Mouse (Mus musculus): ENCODE measurements around the gene Hist2h2aa2. TPM values are rescaled to one million over a fixed set of nuclear protein-coding genes. Genes with fewer than 3 reads are reported as not detected.
"Not testable (repeated sequence)": the region's sequence is repeated elsewhere in the genome, so short reads cannot be mapped to it uniquely, and the experiment has no call there.

Hist2h2aa2 gene
- polyA plus RNA-seq, 1 experiment from 2014 or later = 49.8 TPM

DNA sequence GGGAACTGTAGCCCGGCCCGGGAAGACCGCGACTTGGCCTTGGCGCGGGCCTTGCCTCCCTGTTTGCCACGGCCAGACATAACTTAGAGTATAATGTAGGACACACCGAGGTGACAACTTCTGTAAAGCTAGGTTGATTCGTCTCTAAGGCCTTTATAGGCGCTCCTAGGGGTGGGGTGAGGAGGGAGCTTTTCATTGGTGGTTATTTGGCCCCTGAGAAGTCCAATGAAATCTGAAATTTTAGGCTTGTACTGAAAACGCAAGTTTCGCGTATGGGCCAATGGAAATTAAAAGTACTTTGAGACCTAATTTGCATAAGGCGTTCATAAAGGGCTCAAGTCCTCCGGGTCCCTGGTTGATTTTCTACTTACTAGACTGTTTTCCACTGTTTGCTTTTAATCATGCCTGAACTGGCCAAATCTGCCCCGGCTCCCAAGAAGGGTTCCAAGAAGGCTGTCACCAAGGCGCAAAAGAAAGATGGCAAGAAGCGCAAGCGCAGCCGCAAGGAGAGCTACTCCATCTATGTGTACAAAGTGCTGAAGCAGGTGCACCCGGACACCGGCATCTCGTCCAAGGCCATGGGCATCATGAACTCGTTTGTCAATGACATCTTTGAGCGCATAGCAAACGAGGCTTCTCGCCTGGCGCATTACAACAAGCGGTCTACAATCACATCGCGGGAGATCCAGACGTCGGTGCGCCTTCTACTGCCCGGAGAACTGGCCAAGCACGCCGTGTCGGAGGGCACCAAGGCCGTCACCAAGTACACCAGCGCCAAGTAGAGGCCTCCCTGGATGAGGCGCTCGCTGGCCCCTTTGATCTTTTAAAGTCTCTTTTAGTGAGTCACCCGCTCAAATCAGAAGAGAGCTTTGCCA is 19.1 kb downstream of the Hist2h2aa2 start, which contains the start of the genes Hist2h2ac and Hist2h2be:
Gene Hist2h2ac (minus strand): TSS at position 116 of the 875 bp plus-strand sequence.
Gene Hist2h2be (plus strand): TSS at position 355 of the 875 bp plus-strand sequence.
- ATAC-seq (replicated peaks; ENCODE audit: low FRiP score) (peak; percentile 93), DNase-seq (ENCODE audit: low spot score) (peak; percentile 85)
- under 1% methylated on average over 43 of the region's 43 CpGs for WGBS
- no peaks in the 10 kb centered on the region for H3K9me3 ChIP-seq (ENCODE audit: control insufficient read depth, low read length)
- peak within 1 kb of the TSS; percentile 84 for H3K9ac ChIP-seq (ENCODE audit: low read length)
- peak within 1 kb of the TSS; percentile 98 for H3K27ac ChIP-seq (ENCODE audit: low read depth, low read length)
- peak within 1 kb of the TSS; percentile 68 for H3K4me2 ChIP-seq (ENCODE audit: low read depth, low read length, severe bottlenecking)
- H3K4me3 ChIP-seq (ENCODE audit: low read depth, low read length) = peak within 1 kb of the TSS; percentile 44
- H3K4me1 ChIP-seq (replicated peaks; ENCODE audit: control insufficient read depth, insufficient read depth, low read length) = peaks cover 10% of the 10 kb centered on the region; the same call in 1 of the 2 replicates
- no peaks in the 10 kb centered on the region for H3K27me3 ChIP-seq (ENCODE audit: control insufficient read depth, insufficient read depth, low read length)
- no peaks in the 10 kb centered on the region for H3K36me3 ChIP-seq (ENCODE audit: control insufficient read depth, insufficient read depth, low read length)

DNA sequence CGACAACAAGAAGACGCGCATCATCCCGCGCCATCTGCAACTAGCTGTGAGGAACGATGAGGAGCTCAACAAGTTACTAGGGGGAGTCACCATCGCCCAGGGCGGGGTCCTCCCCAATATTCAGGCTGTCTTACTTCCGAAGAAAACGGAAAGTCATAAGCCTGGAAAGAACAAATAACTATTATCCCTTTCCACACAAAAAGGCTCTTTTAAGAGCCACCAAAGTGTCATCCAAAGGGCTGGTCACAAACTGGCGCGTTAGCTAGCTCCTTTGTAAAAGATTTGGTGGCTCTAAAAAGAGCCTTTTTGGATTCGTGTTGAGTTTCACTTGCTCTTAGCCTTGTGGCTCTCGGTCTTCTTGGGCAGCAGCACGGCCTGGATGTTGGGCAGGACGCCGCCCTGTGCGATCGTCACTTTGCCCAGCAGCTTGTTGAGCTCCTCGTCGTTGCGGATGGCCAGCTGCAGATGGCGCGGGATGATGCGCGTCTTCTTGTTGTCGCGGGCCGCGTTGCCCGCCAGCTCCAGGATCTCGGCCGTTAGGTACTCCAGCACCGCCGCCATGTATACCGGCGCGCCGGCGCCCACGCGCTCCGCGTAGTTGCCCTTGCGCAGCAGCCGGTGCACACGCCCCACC is 19.8 kb downstream of the Hist2h2aa2 start:
- H3K4me1 ChIP-seq (replicated peaks; ENCODE audit: control insufficient read depth, insufficient read depth, low read length) = peaks cover 10% of the 10 kb centered on the region; the same call in 1 of the 2 replicates

DNA sequence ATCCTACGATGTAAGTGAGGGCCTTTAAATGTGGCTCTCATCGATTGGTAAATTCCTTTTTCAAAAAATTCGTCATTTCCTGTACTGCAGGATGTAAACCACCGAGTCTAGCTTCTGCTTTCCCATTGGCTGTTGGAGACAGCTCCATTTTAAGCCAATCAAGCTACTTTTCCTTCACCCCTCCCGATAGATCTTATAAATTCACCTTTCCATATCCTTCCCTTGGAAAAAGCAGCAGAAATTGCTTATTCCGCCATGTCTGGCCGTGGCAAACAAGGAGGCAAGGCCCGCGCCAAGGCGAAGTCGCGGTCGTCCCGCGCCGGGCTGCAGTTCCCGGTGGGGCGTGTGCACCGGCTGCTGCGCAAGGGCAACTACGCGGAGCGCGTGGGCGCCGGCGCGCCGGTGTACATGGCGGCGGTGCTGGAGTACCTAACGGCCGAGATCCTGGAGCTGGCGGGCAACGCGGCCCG is 20.4 kb downstream of the Hist2h2aa2 start, which contains the start of the genes Bola1 and Hist2h2ab:
Gene Bola1 (minus strand): TSS at position 49 of the 470 bp plus-strand sequence.
Gene Hist2h2ab (plus strand): TSS at position 205 of the 470 bp plus-strand sequence.
- WGBS = under 1% methylated on average over 37 of the region's 37 CpGs
- H3K4me1 ChIP-seq (replicated peaks; ENCODE audit: control insufficient read depth, insufficient read depth, low read length) = peaks cover 10% of the 10 kb centered on the region; the same call in 1 of the 2 replicates

More for the DNA sequence above, 19.8 kb downstream of the Hist2h2aa2 start:
- Histone ChIP-seq H3K4me3 (ENCODE audit: low read depth, low read length) (peak overlapping the region; percentile 44), H3K9ac (ENCODE audit: low read length) (peak overlapping the region; percentile 84), H3K27ac (ENCODE audit: low read depth, low read length) (peak overlapping the region; percentile 98), H3K4me2 (ENCODE audit: low read depth, low read length, severe bottlenecking) (peak overlapping the region; percentile 68)
- DNase-seq (ENCODE audit: low spot score) (peak; percentile 76), ATAC-seq (replicated peaks; ENCODE audit: low FRiP score) (peak; percentile 20)
- not testable (repeated sequence) for H3K36me3 ChIP-seq (ENCODE audit: control insufficient read depth, insufficient read depth, low read length); H3K9me3 ChIP-seq (ENCODE audit: control insufficient read depth, low read length); H3K27me3 ChIP-seq (ENCODE audit: control insufficient read depth, insufficient read depth, low read length)
- WGBS = under 1% methylated on average over 27 of the region's 47 CpGs

DNA sequence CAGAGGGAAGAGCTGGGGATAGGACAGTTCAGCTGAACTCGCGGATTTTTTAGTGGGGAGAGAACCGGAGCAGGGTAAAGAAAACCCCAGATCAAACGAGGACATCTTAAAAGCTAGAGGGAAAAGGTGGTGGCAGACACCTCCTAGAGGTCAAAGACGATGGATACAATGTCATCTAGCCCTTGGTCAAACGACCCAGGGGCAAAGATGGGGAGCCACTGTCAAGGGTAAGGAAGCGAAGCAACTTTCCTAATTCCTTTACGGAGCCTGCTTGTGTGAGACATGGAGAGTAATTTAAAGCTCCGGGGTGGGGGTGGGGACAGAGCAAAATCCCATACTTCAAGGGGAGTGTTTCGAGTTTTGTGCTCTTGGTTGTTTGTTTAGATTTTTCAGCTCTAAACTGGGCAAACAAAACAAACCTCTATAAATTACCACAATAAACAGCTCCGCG is 20.9 kb downstream of the Hist2h2aa2 start:
- peak; percentile 60 for DNase-seq (ENCODE audit: low spot score)
- peaks cover 9% of the 10 kb centered on the region; the same call in 1 of the 2 replicates for H3K4me1 ChIP-seq (replicated peaks; ENCODE audit: control insufficient read depth, insufficient read depth, low read length)
- WGBS = under 1% methylated on average over 12 of the region's 12 CpGs
- no peaks in the 10 kb centered on the region for H3K27me3 ChIP-seq (ENCODE audit: control insufficient read depth, insufficient read depth, low read length)
- peak overlapping the region; percentile 84 for H3K9ac ChIP-seq (ENCODE audit: low read length)
- peak; percentile 16; the same call in 1 of the 2 replicates for ATAC-seq (replicated peaks; ENCODE audit: low FRiP score)
- no peaks in the 10 kb centered on the region for H3K36me3 ChIP-seq (ENCODE audit: control insufficient read depth, insufficient read depth, low read length)
- H3K9me3 ChIP-seq (ENCODE audit: control insufficient read depth, low read length) = no peaks in the 10 kb centered on the region
- H3K4me2 ChIP-seq (ENCODE audit: low read depth, low read length, severe bottlenecking) = peak overlapping the region; percentile 68
- peak overlapping the region; percentile 98 for H3K27ac ChIP-seq (ENCODE audit: low read depth, low read length)
- peak overlapping the region; percentile 44 for H3K4me3 ChIP-seq (ENCODE audit: low read depth, low read length)

More for the DNA sequence above, 20.4 kb downstream of the Hist2h2aa2 start, which contains the start of the genes Bola1 and Hist2h2ab:
- no peaks in the 10 kb centered on the region for H3K9me3 ChIP-seq (ENCODE audit: control insufficient read depth, low read length)
- ATAC-seq (replicated peaks; ENCODE audit: low FRiP score) = peak; percentile 85
- H3K27ac ChIP-seq (ENCODE audit: low read depth, low read length) = peak within 1 kb of the TSS; percentile 98
- no peaks in the 10 kb centered on the region for H3K27me3 ChIP-seq (ENCODE audit: control insufficient read depth, insufficient read depth, low read length)
- H3K4me2 ChIP-seq (ENCODE audit: low read depth, low read length, severe bottlenecking) = peak within 1 kb of the TSS; percentile 68
- H3K9ac ChIP-seq (ENCODE audit: low read length) = peak within 1 kb of the TSS; percentile 84
- peak; percentile 86 for DNase-seq (ENCODE audit: low spot score)
- H3K4me3 ChIP-seq (ENCODE audit: low read depth, low read length) = peak within 1 kb of the TSS; percentile 44
- H3K36me3 ChIP-seq (ENCODE audit: control insufficient read depth, insufficient read depth, low read length) = no peaks in the 10 kb centered on the region

DNA sequence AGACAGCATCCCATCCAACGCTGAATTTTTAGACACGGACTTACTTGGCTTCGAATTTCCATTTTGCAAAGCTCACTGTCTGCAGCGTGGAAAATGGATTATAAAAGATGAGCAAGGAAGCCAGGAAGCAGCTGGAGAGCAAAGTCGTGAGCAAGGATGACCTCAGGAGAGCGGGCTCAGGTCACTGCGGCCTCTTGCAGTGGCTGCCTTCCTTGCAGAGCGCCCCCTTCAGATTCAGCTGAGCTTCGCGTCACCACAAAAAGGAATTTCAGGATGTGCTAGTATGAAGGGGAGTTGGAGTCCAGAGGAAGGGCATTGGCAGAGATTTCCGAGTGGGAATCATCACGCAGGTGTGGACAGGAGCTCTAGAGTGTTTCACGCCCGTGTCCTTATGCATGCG is 30.8 kb downstream of the Hist2h2aa2 start:
- no peaks in the 10 kb centered on the region for H3K27me3 ChIP-seq (ENCODE audit: control insufficient read depth, insufficient read depth, low read length)
- H3K9me3 ChIP-seq (ENCODE audit: control insufficient read depth, low read length) = no peaks in the 10 kb centered on the region
- WGBS = 22% methylated on average over 15 of the region's 15 CpGs
- no peak overlapping the region for H3K9ac ChIP-seq (ENCODE audit: low read length)
- H3K4me2 ChIP-seq (ENCODE audit: low read depth, low read length, severe bottlenecking) = no peak overlapping the region
- no peaks in the 10 kb centered on the region for H3K36me3 ChIP-seq (ENCODE audit: control insufficient read depth, insufficient read depth, low read length)
- DNase-seq (ENCODE audit: low spot score) = no peak
- H3K27ac ChIP-seq (ENCODE audit: low read depth, low read length) = no peak overlapping the region
- H3K4me1 ChIP-seq (replicated peaks; ENCODE audit: control insufficient read depth, insufficient read depth, low read length) = 0 out of 2 replicates have a peak, but pooled peaks cover 2% of the 10 kb centered on the region
- ATAC-seq (replicated peaks; ENCODE audit: low FRiP score) = no peak
- H3K4me3 ChIP-seq (ENCODE audit: low read depth, low read length) = no peak overlapping the region

DNA sequence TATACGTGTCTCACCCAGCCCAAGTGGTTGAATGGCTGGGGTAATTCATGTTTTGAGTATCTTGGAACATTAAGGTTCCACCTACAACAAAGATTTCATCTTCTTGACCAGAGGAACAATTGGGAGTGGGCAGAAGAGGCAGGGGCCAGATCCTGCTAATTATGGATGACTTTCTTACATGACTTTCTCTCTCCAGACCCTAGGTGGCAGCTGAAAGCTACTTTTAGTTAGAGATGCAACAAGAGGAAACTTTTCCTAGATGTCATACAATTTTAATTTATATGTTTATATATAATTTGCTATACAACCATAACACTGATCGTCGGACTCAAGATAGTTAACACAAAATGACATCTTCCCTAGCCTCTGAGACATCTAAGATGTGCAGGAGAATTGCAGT is 32.3 kb downstream of the Hist2h2aa2 start:
- WGBS = 85% methylated on average over 3 of the region's 3 CpGs
- no peak overlapping the region for H3K9ac ChIP-seq (ENCODE audit: low read length)
- H3K27ac ChIP-seq (ENCODE audit: low read depth, low read length) = no peak overlapping the region
- ATAC-seq (replicated peaks; ENCODE audit: low FRiP score) (no peak), DNase-seq (ENCODE audit: low spot score) (no peak)
- 0 out of 2 replicates have a peak, but pooled peaks cover 2% of the 10 kb centered on the region for H3K4me1 ChIP-seq (replicated peaks; ENCODE audit: control insufficient read depth, insufficient read depth, low read length)
- H3K9me3 ChIP-seq (ENCODE audit: control insufficient read depth, low read length) = no peaks in the 10 kb centered on the region
- H3K4me3 ChIP-seq (ENCODE audit: low read depth, low read length) = no peak overlapping the region
- H3K36me3 ChIP-seq (ENCODE audit: control insufficient read depth, insufficient read depth, low read length) = no peaks in the 10 kb centered on the region
- no peak overlapping the region for H3K4me2 ChIP-seq (ENCODE audit: low read depth, low read length, severe bottlenecking)
- no peaks in the 10 kb centered on the region for H3K27me3 ChIP-seq (ENCODE audit: control insufficient read depth, insufficient read depth, low read length)

DNA sequence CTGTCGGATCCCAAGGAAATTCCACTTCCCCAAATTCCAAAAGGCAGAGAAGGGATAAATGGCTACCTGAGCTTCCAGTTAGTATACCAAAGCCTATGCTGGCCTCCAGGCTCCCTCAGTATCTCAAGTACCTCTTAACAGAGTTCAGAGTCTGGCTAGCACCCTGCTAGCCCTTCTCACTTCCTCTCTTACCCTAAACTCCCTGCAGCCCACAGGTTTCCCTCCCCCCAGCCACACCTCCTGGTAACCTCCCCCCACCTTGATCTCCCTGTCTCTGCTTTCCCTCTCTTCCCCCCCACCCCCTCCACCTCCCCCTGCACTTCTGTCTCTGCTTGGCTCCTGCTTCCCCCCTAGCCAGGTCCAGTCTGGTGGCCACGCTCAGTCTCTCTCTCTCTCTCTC is 40.3 kb downstream of the Hist2h2aa2 start:
- no peaks in the 10 kb centered on the region for H3K27me3 ChIP-seq (ENCODE audit: control insufficient read depth, insufficient read depth, low read length)
- H3K27ac ChIP-seq (ENCODE audit: low read depth, low read length) = no peak overlapping the region
- H3K4me3 ChIP-seq (ENCODE audit: low read depth, low read length) = no peak overlapping the region
- peaks cover 7% of the 10 kb centered on the region for H3K4me1 ChIP-seq (replicated peaks; ENCODE audit: control insufficient read depth, insufficient read depth, low read length)
- H3K9ac ChIP-seq (ENCODE audit: low read length) = no peak overlapping the region
- WGBS = 72% methylated on average over 2 of the region's 2 CpGs
- no peaks in the 10 kb centered on the region for H3K9me3 ChIP-seq (ENCODE audit: control insufficient read depth, low read length)
- no peaks in the 10 kb centered on the region for H3K36me3 ChIP-seq (ENCODE audit: control insufficient read depth, insufficient read depth, low read length)
- DNase-seq (ENCODE audit: low spot score) (no peak), ATAC-seq (replicated peaks; ENCODE audit: low FRiP score) (no peak)
- no peak overlapping the region for H3K4me2 ChIP-seq (ENCODE audit: low read depth, low read length, severe bottlenecking)

DNA sequence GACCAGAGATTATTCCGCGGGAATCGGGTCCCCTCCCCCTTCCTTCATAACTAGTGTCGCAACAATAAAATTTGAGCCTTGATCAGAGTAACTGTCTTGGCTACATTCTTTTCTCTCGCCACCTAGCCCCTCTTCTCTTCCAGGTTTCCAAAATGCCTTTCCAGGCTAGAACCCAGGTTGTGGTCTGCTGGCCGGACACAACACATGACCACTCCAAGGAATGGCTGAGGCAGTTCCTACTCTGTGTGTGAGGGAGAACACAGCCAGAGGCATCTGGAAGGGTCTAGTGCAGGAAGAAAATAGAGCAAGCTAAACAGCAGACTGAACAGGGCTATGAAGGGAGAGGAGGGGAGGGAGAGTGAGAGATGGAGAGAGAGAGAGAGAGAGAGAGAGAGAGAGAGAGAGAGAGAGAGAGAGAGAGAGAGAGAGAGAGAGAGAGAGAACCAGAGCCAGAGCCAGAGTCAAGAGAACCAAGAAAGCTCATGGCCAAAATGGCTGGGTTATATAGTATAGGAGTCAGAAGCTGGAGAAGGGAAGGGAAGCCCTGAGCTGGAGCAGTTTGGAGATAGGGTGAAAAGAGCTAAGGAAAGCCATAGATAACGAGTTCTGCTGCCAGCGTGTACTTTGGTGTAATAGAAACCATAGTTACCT is 41.4 kb downstream of the Hist2h2aa2 start:
- H3K4me3 ChIP-seq (ENCODE audit: low read depth, low read length); ATAC-seq (replicated peaks; ENCODE audit: low FRiP score); H3K4me1 ChIP-seq (replicated peaks; ENCODE audit: control insufficient read depth, insufficient read depth, low read length); H3K36me3 ChIP-seq (ENCODE audit: control insufficient read depth, insufficient read depth, low read length); DNase-seq (ENCODE audit: low spot score); H3K9ac ChIP-seq (ENCODE audit: low read length); H3K4me2 ChIP-seq (ENCODE audit: low read depth, low read length, severe bottlenecking); H3K9me3 ChIP-seq (ENCODE audit: control insufficient read depth, low read length); H3K27ac ChIP-seq (ENCODE audit: low read depth, low read length); H3K27me3 ChIP-seq (ENCODE audit: control insufficient read depth, insufficient read depth, low read length): not testable (repeated sequence)
- 29% methylated on average over 7 of the region's 8 CpGs for WGBS

Data from forebrain, embryonic 11.5 days (tissue).